Mouse (Mus musculus) MEL (cell line): Measurements from ENCODE around the gene Tomm40. TPM values are rescaled to one million over a fixed set of nuclear protein-coding genes. Genes with fewer than 3 reads are reported as not detected.
A peak's percentile ranks its signal among the peaks of the same experiment; 100 is the strongest.

Experiments used
- DNase-seq: peaks from one replicate; pipeline ENCODE4 v3.0.0; 2011; ENCODE audit warnings: low read depth, low spot score
- H3K27ac ChIP-seq: 2 replicates; pipeline ENCODE4 v1.5.1; 2012; ENCODE audit warnings: low read depth, mild to moderate bottlenecking, control low read depth, low read length, moderate library complexity; ENCODE audit not compliant: control insufficient read depth
- H3K27me3 ChIP-seq, 2 experiments: fragments of 150-350 bp in 1 of 2; sonication (generic) in 1 of 2; 2 replicates each; pipeline ENCODE4 v1.6.1; 2012; ENCODE audit warnings: low read length in 2 of 2, mild to moderate bottlenecking in 2 of 2, improper control_type of control experiment in 1 of 2, moderate library complexity in 1 of 2; ENCODE audit not compliant: insufficient read depth in 2 of 2, control insufficient read depth in 1 of 2
- H3K36me3 ChIP-seq, 2 experiments: 2 replicates each; pipeline ENCODE4 v1.6.1; 2012 to 2014; ENCODE audit warnings: low read length in 2 of 2, improper control_type of control experiment in 1 of 2, inconsistent platforms in 1 of 2, mild to moderate bottlenecking in 1 of 2; ENCODE audit not compliant: insufficient read depth in 2 of 2, control insufficient read depth in 1 of 2
- H3K4me1 ChIP-seq, 2 experiments: fragments of 150-350 bp in 1 of 2; sonication (generic) in 1 of 2; 2 replicates each; pipeline ENCODE4 v1.6.1; 2012; ENCODE audit warnings: low read length in 2 of 2, improper control_type of control experiment in 1 of 2, mild to moderate bottlenecking in 1 of 2; ENCODE audit not compliant: insufficient read depth in 2 of 2, control insufficient read depth in 1 of 2
- H3K4me3 ChIP-seq, 2 experiments: fragments of 150-350 bp in 1 of 2; sonication (generic) in 1 of 2; 2 replicates each; pipeline ENCODE4 v1.5.1; 2012; ENCODE audit warnings: low read depth in 2 of 2, low read length in 2 of 2, mild to moderate bottlenecking in 2 of 2, moderate library complexity in 2 of 2, control low read depth in 1 of 2, improper control_type of control experiment in 1 of 2; ENCODE audit not compliant: control insufficient read depth in 1 of 2, insufficient read depth in 1 of 2
- H3K79me2 ChIP-seq: 2 replicates; pipeline ENCODE4 v1.6.1; 2012; ENCODE audit warnings: mild to moderate bottlenecking, low read length, moderate library complexity; ENCODE audit not compliant: control insufficient read depth, poor library complexity, insufficient read depth
- H3K9ac ChIP-seq: 2 replicates; pipeline ENCODE4 v1.6.1; 2012; ENCODE audit warnings: low read depth, mild to moderate bottlenecking, control low read depth, low read length, moderate library complexity; ENCODE audit not compliant: control insufficient read depth, poor library complexity, severe bottlenecking
- H3K9me3 ChIP-seq: fragments of 150-350 bp; sonication (generic); replicated peaks from 2 replicates; pipeline ENCODE4 v1.6.1; 2012; ENCODE audit warnings: mild to moderate bottlenecking, low read length, improper control_type of control experiment, moderate library complexity; ENCODE audit not compliant: insufficient read depth
- E2F4 ChIP-seq: IDR thresholded peaks from 2 replicates; pipeline ENCODE4 v1.6.1; 2011; ENCODE audit warnings: low read depth, low read length, improper control_type of control experiment, borderline replicate concordance
- EP300 ChIP-seq, 2 experiments: IDR thresholded peaks; 2 replicates each; pipeline ENCODE4 v1.6.1; 2011; ENCODE audit warnings: improper control_type of control experiment in 2 of 2, low read length in 2 of 2, low read depth in 1 of 2, mild to moderate bottlenecking in 1 of 2
- ETS1 ChIP-seq: IDR thresholded peaks from 2 replicates; pipeline ENCODE4 v1.6.1; 2012; ENCODE audit warnings: low read depth, mild to moderate bottlenecking, inconsistent platforms, low read length, improper control_type of control experiment, moderate library complexity
- GATA1 ChIP-seq: IDR thresholded peaks from 2 replicates; pipeline ENCODE4 v1.6.1; 2011; ENCODE audit warnings: low read depth, low read length, improper control_type of control experiment
- HCFC1 ChIP-seq: IDR thresholded peaks from 2 replicates; pipeline ENCODE4 v1.6.1; 2012; ENCODE audit warnings: low read depth, mild to moderate bottlenecking, inconsistent platforms, low read length, improper control_type of control experiment, moderate library complexity
- MAFK ChIP-seq: IDR thresholded peaks from 2 replicates; pipeline ENCODE4 v1.6.1; 2011; ENCODE audit warnings: low read depth, mild to moderate bottlenecking, low read length, improper control_type of control experiment, borderline replicate concordance
- MAX ChIP-seq: IDR thresholded peaks from 2 replicates; pipeline ENCODE4 v1.6.1; 2011; ENCODE audit warnings: low read length, improper control_type of control experiment
- MAZ ChIP-seq: IDR thresholded peaks from 2 replicates; pipeline ENCODE4 v1.6.1; 2012; ENCODE audit warnings: low read depth, mild to moderate bottlenecking, inconsistent platforms, low read length, improper control_type of control experiment
- NRF1 ChIP-seq: IDR thresholded peaks from 2 replicates; pipeline ENCODE4 v1.6.1; 2014; ENCODE audit warnings: low read depth, mild to moderate bottlenecking, inconsistent platforms, low read length, improper control_type of control experiment, moderate library complexity; ENCODE audit not compliant: poor library complexity, insufficient read depth, severe bottlenecking
- POLR2A ChIP-seq, 2 experiments: IDR thresholded peaks; 2 replicates each; pipeline ENCODE4 v1.6.1; 2011 to 2012; ENCODE audit warnings: low read length in 2 of 2, mild to moderate bottlenecking in 2 of 2, control low read depth in 1 of 2, improper control_type of control experiment in 1 of 2, low read depth in 1 of 2, moderate library complexity in 1 of 2; ENCODE audit not compliant: control insufficient read depth in 1 of 2, insufficient read depth in 1 of 2, poor library complexity in 1 of 2
- SIN3A ChIP-seq: IDR thresholded peaks from 2 replicates; pipeline ENCODE4 v1.6.1; 2012; ENCODE audit warnings: low read length, improper control_type of control experiment, inconsistent platforms
- USF1 ChIP-seq: IDR thresholded peaks from 2 replicates; pipeline ENCODE4 v1.6.1; 2014; ENCODE audit warnings: low read depth, mild to moderate bottlenecking, inconsistent platforms, low read length, improper control_type of control experiment, moderate library complexity
- ZKSCAN1 ChIP-seq: IDR thresholded peaks from 2 replicates; pipeline ENCODE4 v1.6.1; 2012; ENCODE audit warnings: low read depth, mild to moderate bottlenecking, inconsistent platforms, low read length, improper control_type of control experiment, moderate library complexity
- polyA plus RNA-seq, 2 experiments: library from polyadenylated mRNA; stranded (reverse) in 1 of 2; unstranded in 1 of 2; fragments of >175 nt in 1 of 2; fragments of >200 nt in 1 of 2; gene quantifications; 2 replicates each; pipeline versions ENCODE4 v1.2.1 to v1.2.4; 2012; ENCODE audit warnings: low replicate concordance in 2 of 2, low read depth in 1 of 2; ENCODE audit not compliant: insufficient read length in 2 of 2, insufficient read depth in 1 of 2, missing spikeins in 1 of 2
- total RNA-seq: library from RNA; depleted of rRNA; stranded (reverse); fragments of 300-350 nt; gene quantifications from 2 replicates; pipeline ENCODE4 v1.2.3, GENCODE M21; 2012

The Tomm40 gene
- total and polyA plus RNA-seq, 3 experiments, result 294 to 403 TPM; not detected in 1

DNA sequence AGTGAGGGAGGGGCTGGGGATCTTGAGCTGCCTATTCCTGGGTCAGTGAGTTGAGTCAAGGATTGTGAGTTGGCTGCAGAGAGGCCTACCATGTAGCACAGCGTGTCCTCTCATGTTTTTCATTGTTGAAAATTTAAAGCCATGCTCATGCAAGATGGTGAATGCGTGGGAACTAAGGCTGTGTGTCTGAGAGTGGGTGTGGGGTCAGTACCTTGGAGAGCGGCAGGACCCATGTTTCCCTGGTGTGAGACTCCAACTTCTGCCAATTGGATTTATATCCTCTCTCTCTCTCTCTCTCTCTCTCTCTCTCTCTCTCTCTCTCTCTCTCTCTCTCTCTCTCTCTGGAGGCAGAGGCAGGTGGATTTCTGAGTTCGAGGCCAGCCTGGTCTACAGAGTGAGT lies 11.3 kb upstream of the Tomm40 start:
- Histone ChIP-seq H3K9me3 (no peaks in the 10 kb centered on the region), H3K9ac (no peak overlapping the region), H3K27ac (no peak overlapping the region), H3K27me3 (no peaks in the 10 kb centered on the region), H3K4me1 (peaks cover 0 to 10% of the 10 kb centered on the region in 2 experiments; a peak in 2 of 4 replicates), H3K36me3 (peaks cover 0 to 5% of the 10 kb centered on the region in 2 experiments; a peak in 2 of 4 replicates), H3K79me2 (no peaks in the 10 kb centered on the region), H3K4me3 (no peak overlapping the region)
- TF ChIP-seq SIN3A (peak; percentile 29; the same call in 1 of the 2 replicates), ETS1 (no peak)
- peak; percentile 69 for DNase-seq

GRCm38 (mm10) chr7:19724167-19724566 lies 8.9 kb upstream of the Tomm40 start:
- H3K9ac ChIP-seq, result no peak overlapping the region
- no peaks in the 10 kb centered on the region for H3K79me2 ChIP-seq
- no peak overlapping the region for H3K4me3 ChIP-seq
- DNase-seq, result no peak
- H3K27ac ChIP-seq, result no peak overlapping the region
- H3K9me3 ChIP-seq, result no peaks in the 10 kb centered on the region
- peaks cover 0 to 5% of the 10 kb centered on the region in 2 experiments; a peak in 2 of 4 replicates for H3K36me3 ChIP-seq
- no peak for TF ChIP-seq GATA1
- TF ChIP-seq NRF1, result no peak
- no peak for TF ChIP-seq MAX
- TF ChIP-seq POLR2A (IDR thresholded peaks at IDR 0.05; ENCODE audit: control insufficient read depth in 1 of 2, insufficient read depth in 1 of 2, low read depth in 1 of 2, low read length in 2 of 2, poor library complexity in 1 of 2), result no peak
- no peak for TF ChIP-seq USF1
- H3K4me1 ChIP-seq, result peaks cover 0 to 10% of the 10 kb centered on the region in 2 experiments; a peak in 2 of 4 replicates
- no peaks in the 10 kb centered on the region for H3K27me3 ChIP-seq

DNA sequence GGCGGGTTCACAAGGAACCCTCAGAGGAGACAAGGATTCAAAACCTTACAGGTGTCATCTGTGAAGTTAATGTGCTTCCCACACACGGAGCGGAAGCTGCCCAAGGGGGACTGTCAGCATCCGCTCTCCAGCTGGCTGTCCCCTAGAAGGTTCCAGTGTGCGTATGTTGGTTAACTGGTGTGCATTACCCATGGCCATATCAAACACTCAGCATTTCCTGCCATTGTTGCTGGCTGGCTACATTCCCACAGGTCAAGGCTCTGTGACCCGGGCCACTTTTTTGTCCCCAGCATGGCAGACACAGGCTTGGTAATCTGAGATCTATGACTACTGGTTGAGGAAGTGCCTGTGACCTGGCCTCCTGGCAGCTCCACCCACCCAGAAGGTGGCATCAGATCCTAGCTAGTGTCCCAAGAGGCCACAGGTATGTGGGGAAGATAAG lies 7.5 kb upstream of the Tomm40 start:
- Histone ChIP-seq H3K9me3 (no peaks in the 10 kb centered on the region), H3K9ac (no peak overlapping the region), H3K4me3 (no peak overlapping the region), H3K27ac (no peak overlapping the region), H3K36me3 (peaks cover 0 to 5% of the 10 kb centered on the region in 2 experiments; a peak in 2 of 4 replicates), H3K27me3 (no peaks in the 10 kb centered on the region), H3K4me1 (peaks cover 0 to 10% of the 10 kb centered on the region in 2 experiments; a peak in 2 of 4 replicates), H3K79me2 (no peaks in the 10 kb centered on the region)
- peak; percentile 45 for DNase-seq
- TF ChIP-seq USF1 (no peak), ZKSCAN1 (no peak), E2F4 (no peak), MAFK (no peak), MAZ (no peak), SIN3A (no peak), POLR2A (IDR thresholded peaks at IDR 0.05; ENCODE audit: control insufficient read depth in 1 of 2, insufficient read depth in 1 of 2, low read depth in 1 of 2, low read length in 2 of 2, poor library complexity in 1 of 2) (no peak), HCFC1 (no peak), EP300 (IDR thresholded peaks at IDR 0.05; ENCODE audit: low read depth in 1 of 2, low read length in 2 of 2) (no peak)
